Mouse (Mus musculus) lung, embryonic 14.5 days (tissue): ENCODE results near the gene Msantd1. TPM values are rescaled to one million over a fixed set of nuclear protein-coding genes. Genes with fewer than 3 reads are reported as not detected.

Experiments
- ATAC-seq: fragments of 200-750 bp; cut with Nextera tagmentation; 2 replicates; pipeline ENCODE4 v1.8.0; 2017; ENCODE audit warnings: mild to moderate bottlenecking, moderate TSS enrichment, moderate library complexity; ENCODE audit not compliant: insufficient read depth
- DNase-seq: peaks from one replicate; pipeline ENCODE4 v3.0.0-alpha.2; 2015
- H3K27ac ChIP-seq: fragments of 300-500 bp; sonication (generic); 2 replicates; pipeline ENCODE4 v1.5.1; 2014; ENCODE audit warnings: low read depth, mild to moderate bottlenecking, moderate library complexity
- H3K27me3 ChIP-seq: fragments of 300-500 bp; sonication (generic); 2 replicates; pipeline ENCODE4 v1.6.1; 2014; ENCODE audit warnings: low read length, control low read depth; ENCODE audit not compliant: insufficient read depth
- H3K36me3 ChIP-seq: fragments of 300-500 bp; sonication (generic); 2 replicates; pipeline ENCODE4 v1.6.1; 2014; ENCODE audit warnings: control low read depth; ENCODE audit not compliant: insufficient read depth
- H3K4me1 ChIP-seq: fragments of 300-500 bp; sonication (generic); 2 replicates; pipeline ENCODE4 v1.6.1; 2014; ENCODE audit warnings: antibody characterized with exemption, control low read depth; ENCODE audit not compliant: insufficient read depth
- H3K4me2 ChIP-seq: fragments of 300-500 bp; sonication (generic); 2 replicates; pipeline ENCODE4 v1.6.1; 2014; ENCODE audit warnings: mild to moderate bottlenecking
- H3K4me3 ChIP-seq: fragments of 300-500 bp; sonication (generic); 2 replicates; pipeline ENCODE4 v1.5.1; 2014; ENCODE audit warnings: low read depth, low read length
- H3K9ac ChIP-seq: fragments of 300-500 bp; sonication (generic); 2 replicates; pipeline ENCODE4 v1.6.1; 2014
- H3K9me3 ChIP-seq: fragments of 300-500 bp; sonication (generic); 2 replicates; pipeline ENCODE4 v1.6.1; 2016; ENCODE audit warnings: low read depth, low read length, control low read depth
- CTCF ChIP-seq: IDR thresholded peaks from 2 replicates; pipeline ENCODE4 v1.5.1; 2016; ENCODE audit warnings: antibody characterized with exemption, low read depth
- WGBS: fragments of 180-500 bp; shearing (Covaris S2); extraction: QIAGEN DNeasy Blood & Tissue Kit; methylation state at CpG from one replicate; pipeline ENCODE4 v1.1.7; 2014; 5-methylcytosine and 5-hydroxymethylcytosine counted together
- polyA plus RNA-seq: library from polyadenylated mRNA; unstranded; fragments of >200 nt; fragmentation: Nextera tagmentation; extraction: Ambion mirVana; gene quantifications from 2 replicates; pipeline ENCODE4 v1.2.1, GENCODE M21; 2014

Msantd1 gene
- polyA plus RNA-seq, 1 experiment from 2014 or later, result 0.49 TPM

DNA sequence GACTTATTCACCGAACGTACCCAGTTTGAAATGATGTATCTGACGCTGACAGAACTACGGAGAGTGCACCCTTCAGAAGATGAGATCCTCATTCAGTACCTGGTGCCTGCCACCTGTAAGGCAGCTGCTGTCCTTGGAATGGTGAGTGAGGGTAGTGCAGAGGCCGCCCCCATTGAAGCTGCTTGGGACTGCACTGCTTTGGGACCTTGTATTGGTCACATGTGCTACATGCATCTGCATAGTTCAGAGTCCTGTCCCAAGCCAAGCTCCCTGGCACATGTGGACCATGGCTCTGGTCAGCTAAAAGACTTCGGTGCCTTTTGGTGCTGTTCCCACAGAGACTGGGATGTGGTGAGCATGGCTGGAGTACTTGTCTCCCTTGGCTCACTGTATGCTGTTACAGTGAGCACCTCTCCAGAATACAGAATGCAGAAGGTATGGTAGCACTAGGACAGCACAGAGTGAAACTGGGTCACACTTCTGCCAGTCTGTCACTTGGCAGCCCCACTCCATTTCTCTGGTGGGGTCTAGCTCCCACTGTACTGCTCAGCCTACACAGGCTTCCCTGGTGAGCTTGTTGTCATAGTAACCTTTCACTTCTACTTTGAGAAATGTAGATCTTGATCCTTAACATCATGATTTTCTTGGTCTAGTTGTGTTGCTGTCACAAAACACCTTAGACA is 7.9 kb upstream of the Msantd1 start:
- H3K4me1 ChIP-seq, result no peaks in the 10 kb centered on the region
- no peak overlapping the region for H3K27ac ChIP-seq
- H3K4me2 ChIP-seq, result no peak overlapping the region
- TF ChIP-seq CTCF, result no peak
- WGBS, result 92% methylated on average over 6 of the region's 6 CpGs
- no peak for ATAC-seq
- DNase-seq, result no peak
- no peak overlapping the region for H3K9ac ChIP-seq
- peaks cover 79% of the 10 kb centered on the region for H3K36me3 ChIP-seq
- H3K4me3 ChIP-seq, result no peak overlapping the region
- H3K27me3 ChIP-seq, result no peaks in the 10 kb centered on the region
- H3K9me3 ChIP-seq, result no peaks in the 10 kb centered on the region

DNA sequence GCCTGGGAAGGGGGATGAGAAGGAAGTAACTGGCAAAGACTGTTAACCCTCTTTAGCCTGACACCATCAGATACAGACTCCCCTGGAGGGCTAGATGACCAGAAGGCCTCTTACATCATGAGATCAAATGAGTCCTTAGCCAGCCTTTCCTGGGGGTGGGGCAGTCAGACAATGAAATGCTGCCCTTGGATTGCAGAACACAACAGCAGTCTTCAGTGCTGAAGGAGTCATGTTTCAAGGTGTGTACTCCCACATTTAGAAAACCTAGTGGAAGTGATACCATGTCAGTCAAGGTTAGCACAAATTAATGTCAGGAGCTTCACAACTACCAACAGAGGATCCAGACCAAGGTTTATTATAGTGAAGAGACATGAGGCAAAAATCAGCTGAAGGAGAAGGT is 5.4 kb upstream of the Msantd1 start:
- Histone ChIP-seq H3K4me1 (no peaks in the 10 kb centered on the region), H3K9me3 (no peaks in the 10 kb centered on the region), H3K9ac (no peak overlapping the region), H3K4me2 (no peak overlapping the region), H3K4me3 (no peak overlapping the region), H3K27me3 (no peaks in the 10 kb centered on the region), H3K36me3 (peaks cover 82% of the 10 kb centered on the region), H3K27ac (peak overlapping the region; percentile 80)
- no peak for DNase-seq
- no peak for TF ChIP-seq CTCF
- ATAC-seq, result no peak

DNA sequence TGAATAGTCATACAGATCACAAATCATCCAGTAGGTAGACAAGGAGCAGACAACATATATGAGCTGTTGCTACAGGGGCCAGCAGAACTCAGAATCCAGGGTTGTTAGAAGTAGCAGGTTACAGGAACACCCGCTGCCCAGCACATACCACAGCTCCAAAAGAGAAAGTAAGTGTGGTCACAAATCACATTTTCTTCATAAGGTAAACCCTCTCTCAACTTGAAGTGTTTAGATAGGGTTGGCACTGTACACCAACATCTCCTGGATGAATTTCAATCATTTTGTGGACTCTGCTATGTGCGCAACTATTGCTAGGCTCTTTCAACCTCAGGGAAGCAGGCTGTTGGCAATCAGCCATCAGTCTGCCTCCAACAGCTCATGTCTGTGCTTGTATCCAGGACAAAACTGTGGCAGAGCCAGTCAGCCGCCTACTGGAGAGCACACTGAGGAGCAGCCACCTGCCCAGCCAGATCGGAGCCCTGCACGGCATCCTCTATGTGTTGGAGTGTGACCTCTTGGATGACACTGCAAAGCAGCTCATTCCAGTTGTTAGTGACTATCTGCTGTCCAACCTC is 4.9 kb upstream of the Msantd1 start:
- Histone ChIP-seq H3K4me3 (no peak overlapping the region), H3K27ac (peak overlapping the region; percentile 80), H3K27me3 (no peaks in the 10 kb centered on the region), H3K36me3 (peaks cover 82% of the 10 kb centered on the region), H3K4me1 (no peaks in the 10 kb centered on the region), H3K9ac (no peak overlapping the region), H3K4me2 (no peak overlapping the region), H3K9me3 (no peaks in the 10 kb centered on the region)
- 63% methylated on average over 5 of the region's 5 CpGs for WGBS
- ATAC-seq (peak; percentile 89), DNase-seq (peak; percentile 85)
- peak; percentile 57 for TF ChIP-seq CTCF

DNA sequence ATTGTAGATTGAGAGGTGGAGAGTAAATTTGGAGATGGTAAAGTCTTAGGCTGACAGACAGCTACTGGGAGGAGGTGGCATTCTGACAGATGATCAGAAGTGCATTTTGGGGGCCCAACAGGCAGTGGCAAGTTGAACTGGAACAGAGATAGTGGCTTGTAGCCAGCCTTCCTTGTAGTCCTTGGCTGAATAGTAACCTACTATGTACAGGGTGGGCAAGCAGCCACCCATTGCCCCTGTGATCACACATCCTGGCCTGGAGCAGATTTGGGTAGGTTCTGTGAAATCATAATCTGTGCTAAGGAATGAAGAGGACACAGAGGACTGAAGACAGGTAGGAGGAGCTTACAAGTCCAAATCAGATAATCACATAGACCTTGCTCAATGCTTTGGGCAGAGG is 3.4 kb upstream of the Msantd1 start:
- no peak overlapping the region for H3K9ac ChIP-seq
- H3K9me3 ChIP-seq, result no peaks in the 10 kb centered on the region
- H3K27ac ChIP-seq, result no peak overlapping the region
- ATAC-seq (no peak), DNase-seq (no peak)
- H3K4me2 ChIP-seq, result no peak overlapping the region
- H3K4me1 ChIP-seq, result no peaks in the 10 kb centered on the region
- H3K36me3 ChIP-seq, result peaks cover 82% of the 10 kb centered on the region
- H3K27me3 ChIP-seq, result no peaks in the 10 kb centered on the region
- no peak overlapping the region for H3K4me3 ChIP-seq
- no peak for TF ChIP-seq CTCF

DNA sequence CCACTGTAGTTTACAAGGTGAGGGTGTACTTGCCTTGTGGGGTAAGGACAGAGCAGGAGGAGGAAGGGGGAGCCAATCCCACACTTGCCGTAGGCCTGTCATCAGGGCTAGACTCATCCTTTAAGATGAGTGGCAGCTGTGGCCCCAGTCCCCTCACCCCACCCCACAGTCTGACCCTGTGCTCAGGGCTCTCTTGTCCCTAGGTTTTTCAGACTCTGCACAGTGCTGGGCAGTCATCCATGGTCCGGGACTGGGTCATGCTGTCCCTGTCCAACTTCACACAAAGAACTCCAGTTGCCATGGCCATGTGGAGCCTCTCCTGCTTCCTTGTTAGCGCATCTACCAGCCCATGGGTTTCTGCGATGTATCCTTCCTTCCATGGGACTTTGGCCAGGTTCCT is 582 bp upstream of the Msantd1 start:
- no peak for ATAC-seq
- no peak overlapping the region for H3K4me3 ChIP-seq
- 88% methylated on average over 4 of the region's 4 CpGs for WGBS

DNA sequence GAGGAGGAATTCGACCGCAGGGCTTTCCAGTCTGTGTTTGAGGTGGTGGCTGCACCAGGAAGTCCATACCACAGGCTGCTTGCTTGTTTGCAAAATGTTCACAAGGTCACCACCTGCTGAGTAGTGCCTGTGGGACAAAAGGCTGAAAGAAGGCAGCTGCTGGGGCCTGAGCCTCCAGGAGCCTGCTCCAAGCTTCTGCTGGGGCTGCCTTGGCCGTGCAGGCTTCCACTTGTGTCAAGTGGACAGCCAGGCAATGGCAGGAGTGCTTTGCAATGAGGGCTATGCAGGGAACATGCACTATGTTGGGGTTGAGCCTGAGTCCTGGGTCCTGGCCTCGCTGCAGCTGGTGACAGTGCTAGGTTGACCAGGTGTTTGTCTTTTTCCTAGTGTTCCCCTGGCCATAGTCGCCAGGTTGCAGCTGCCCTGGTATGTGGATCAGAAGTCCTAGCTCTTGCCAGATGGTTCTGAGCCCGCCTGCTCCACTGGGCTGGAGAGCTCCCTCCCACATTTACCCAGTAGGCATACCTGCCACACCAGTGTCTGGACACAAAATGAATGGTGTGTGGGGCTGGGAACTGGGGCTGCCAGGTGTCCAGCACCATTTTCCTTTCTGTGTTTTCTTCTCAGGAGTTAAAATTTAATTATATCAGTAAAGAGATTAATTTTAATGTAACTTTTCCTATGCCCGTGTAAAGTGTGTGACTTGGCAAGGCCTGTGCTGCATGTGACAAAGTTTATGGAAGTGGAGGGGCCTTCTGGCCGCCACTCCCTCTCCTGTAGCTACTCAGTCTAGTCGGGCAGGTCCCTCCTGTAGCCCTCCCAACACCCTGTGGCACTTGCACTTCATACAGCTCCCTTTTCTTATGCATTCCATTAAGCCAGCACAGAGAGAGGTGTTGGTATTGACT is 1.2 kb downstream of the Msantd1 start:
- Histone ChIP-seq H3K9ac (no peak overlapping the region), H3K4me1 (no peaks in the 10 kb centered on the region), H3K4me3 (no peak overlapping the region), H3K36me3 (peaks cover 55% of the 10 kb centered on the region), H3K4me2 (no peak overlapping the region), H3K27me3 (no peaks in the 10 kb centered on the region), H3K9me3 (no peaks in the 10 kb centered on the region), H3K27ac (peak overlapping the region; percentile 67)
- peak; percentile 53; the same call in 1 of the 2 replicates for ATAC-seq
- DNase-seq, result no peak
- TF ChIP-seq CTCF, result no peak
- 66% methylated on average over 9 of the region's 9 CpGs for WGBS

More for the DNA sequence above, 582 bp upstream of the Msantd1 start:
- no peak overlapping the region for H3K4me2 ChIP-seq
- no peak overlapping the region for H3K9ac ChIP-seq
- H3K4me1 ChIP-seq, result no peaks in the 10 kb centered on the region
- H3K27ac ChIP-seq, result no peak overlapping the region
- no peaks in the 10 kb centered on the region for H3K27me3 ChIP-seq
- DNase-seq, result no peak
- TF ChIP-seq CTCF, result no peak
- H3K9me3 ChIP-seq, result no peaks in the 10 kb centered on the region
- peaks cover 67% of the 10 kb centered on the region for H3K36me3 ChIP-seq
